Comparison of ENCODE assay signal across 9 mouse cellular contexts in genomic region chr5:120711827-120712226, GRCm38 (mm10). TPM values are rescaled to one million over a fixed set of nuclear protein-coding genes. Genes with fewer than 3 reads are reported as not detected.
DNase-seq lines count a peak whose midpoint lies in the region; ATAC-seq and TF ChIP-seq lines count a peak whose summit lies in the region.
"Had no signal": no experiment of that assay in that cellular context is flagged by ENCODE, and none has a peak within 500 bp of the region (broad histone marks: within the 10 kb centered on the region; RNA-seq: fewer than 3 reads in every experiment).

Gene Dtx1, minus strand, starts transcription at chr5:120711927.

- no peaks in the 10 kb centered on the region for H3K79me2 ChIP-seq in CH12.LX (replicated peaks; ENCODE audit: control insufficient read depth, extremely low read depth, insufficient read depth, poor library complexity, severe bottlenecking)

- DNase-seq in heart, postnatal 4 days: no peak
- no peak for DNase-seq in CH12.LX (ENCODE audit: extremely low read depth)
- no peak for DNase-seq in forebrain, embryonic 14.5 days (ENCODE audit: low spot score)
- DNase-seq in limb, embryonic 11.5 days (ENCODE audit: low spot score): no peak
- DNase-seq in stomach, postnatal 0 days (ENCODE audit: low spot score): no peak
- DNase-seq in ovary, postnatal 36 days (ENCODE audit: low spot score): no peak

- peak within 1 kb of the TSS; percentile 66 for H3K4me2 ChIP-seq in heart, embryonic 11.5 days
- H3K4me2 ChIP-seq in CH12.LX (ENCODE audit: insufficient read depth, low read depth, poor library complexity, severe bottlenecking): peak within 1 kb of the TSS; percentile 50
- H3K4me2 ChIP-seq in forebrain, embryonic 14.5 days (ENCODE audit: low read length): peak within 1 kb of the TSS; percentile 87
- peak within 1 kb of the TSS; percentile 55 for H3K4me2 ChIP-seq in limb, embryonic 11.5 days (ENCODE audit: low read depth, severe bottlenecking)
- peak within 1 kb of the TSS; percentile 67 for H3K4me2 ChIP-seq in stomach, postnatal 0 days (replicated peaks; ENCODE audit: low read depth)

- TF ChIP-seq RAD21 in CH12.LX (IDR thresholded peaks at IDR 0.05; ENCODE audit: low read depth, low read length): no peak

- in situ Hi-C loops in CH12.LX (cut with MboI; ENCODE audit: low pct_ligation_motif_present, low pct_unique_long_range_greater_than_20kb, low sequenced_read_pairs): loop anchor here (5.0 to 25.0 kb wide), 3 partner anchors 35 to 200 kb away; partner anchors contain the start of genes Plbd2 and Slc8b1

- TF ChIP-seq EP300 in CH12.LX (IDR thresholded peaks at IDR 0.05; ENCODE audit: low read length): no peak
- no peak for TF ChIP-seq EP300 in stomach, postnatal 0 days (optimal IDR thresholded peaks at IDR 0.05)

- H3K9ac ChIP-seq in heart, embryonic 11.5 days (ENCODE audit: low read depth, low read length): peak within 1 kb of the TSS; percentile 22; the same call in 1 of the 2 replicates
- H3K9ac ChIP-seq in CH12.LX (ENCODE audit: insufficient read depth, low read depth): 0 out of 2 replicates have a peak within 1 kb of the TSS, but pooled peaks have one; percentile 11
- H3K9ac ChIP-seq in forebrain, embryonic 14.5 days (ENCODE audit: low read length): peak within 1 kb of the TSS; percentile 86
- H3K9ac ChIP-seq in limb, embryonic 11.5 days (ENCODE audit: low read length): peak within 1 kb of the TSS; percentile 49
- peak within 1 kb of the TSS; percentile 55 for H3K9ac ChIP-seq in stomach, postnatal 0 days (ENCODE audit: low read length)
- H3K9ac ChIP-seq: liver, embryonic 14.5 days had no signal

- H3K27me3 ChIP-seq in heart, embryonic 11.5 days (ENCODE audit: control insufficient read depth, insufficient read depth, low read length): peaks cover 85% of the 10 kb centered on the region
- peaks cover 11% of the 10 kb centered on the region for H3K27me3 ChIP-seq in CH12.LX (replicated peaks)
- H3K27me3 ChIP-seq in forebrain, embryonic 14.5 days (replicated peaks; ENCODE audit: control insufficient read depth, insufficient read depth, low read length): no peaks in the 10 kb centered on the region
- peaks cover 58% of the 10 kb centered on the region for H3K27me3 ChIP-seq in limb, embryonic 11.5 days (ENCODE audit: control insufficient read depth, insufficient read depth, low read length)
- H3K27me3 ChIP-seq in stomach, postnatal 0 days (ENCODE audit: control insufficient read depth, insufficient read depth, low read length): 0 out of 2 replicates have a peak, but pooled peaks cover 2% of the 10 kb centered on the region

- no peaks in the 10 kb centered on the region for H3K36me3 ChIP-seq in heart, embryonic 11.5 days (ENCODE audit: control insufficient read depth, insufficient read depth, low read length)
- no peaks in the 10 kb centered on the region for H3K36me3 ChIP-seq in CH12.LX (replicated peaks in 1 of 2; ENCODE audit: control insufficient read depth in 1 of 2, insufficient read depth in 1 of 2, low read length in 1 of 2)
- no peaks in the 10 kb centered on the region for H3K36me3 ChIP-seq in forebrain, embryonic 14.5 days (ENCODE audit: control insufficient read depth, insufficient read depth, low read length)
- H3K36me3 ChIP-seq in limb, embryonic 11.5 days (ENCODE audit: control insufficient read depth, insufficient read depth, low read length): no peaks in the 10 kb centered on the region
- H3K36me3 ChIP-seq in stomach, postnatal 0 days (ENCODE audit: control insufficient read depth, insufficient read depth, low read length): no peaks in the 10 kb centered on the region

- WGBS in heart, embryonic 11.5 days (ENCODE audit: insufficient replicate concordance): 36% methylated on average over 3 of the region's 3 CpGs
- 30% methylated on average over 3 of the region's 3 CpGs for WGBS in forebrain, embryonic 14.5 days
- 37% methylated on average over 3 of the region's 3 CpGs for WGBS in limb, embryonic 11.5 days
- WGBS in stomach, postnatal 0 days: 46% methylated on average over 3 of the region's 3 CpGs

- no peaks in the 10 kb centered on the region for H3K9me3 ChIP-seq in heart, embryonic 11.5 days (replicated peaks; ENCODE audit: control insufficient read depth, low read length)
- no peaks in the 10 kb centered on the region for H3K9me3 ChIP-seq in CH12.LX (replicated peaks; ENCODE audit: low read length)
- no peaks in the 10 kb centered on the region for H3K9me3 ChIP-seq in forebrain, embryonic 14.5 days (replicated peaks; ENCODE audit: control insufficient read depth, low read length)
- H3K9me3 ChIP-seq in limb, embryonic 11.5 days (ENCODE audit: control insufficient read depth, low read length): no peaks in the 10 kb centered on the region
- H3K9me3 ChIP-seq in stomach, postnatal 0 days (ENCODE audit: control insufficient read depth, low read length): no peaks in the 10 kb centered on the region

- no peak for TF ChIP-seq CTCF in CH12.LX (conservative IDR thresholded peaks at IDR 0.05 in 1 of 2, IDR thresholded peaks at IDR 0.05 in 1 of 2; ENCODE audit: low read depth in 2 of 2, low read length in 2 of 2)
- TF ChIP-seq CTCF in stomach, postnatal 0 days (IDR thresholded peaks at IDR 0.05; ENCODE audit: low read depth): no peak

- no peak for TF ChIP-seq POLR2A in CH12.LX (IDR thresholded peaks at IDR 0.05; ENCODE audit: low read depth, low read length)

- H3K4me3 ChIP-seq in heart, embryonic 11.5 days (ENCODE audit: low read depth, low read length): peak within 1 kb of the TSS; percentile 42
- peak within 1 kb of the TSS in 2 of 3 experiments; percentile 42 to 49 for H3K4me3 ChIP-seq in CH12.LX (replicated peaks in 1 of 3; ENCODE audit: low read depth in 2 of 3, low read length in 2 of 3, poor library complexity in 1 of 3)
- peak within 1 kb of the TSS; percentile 71 for H3K4me3 ChIP-seq in forebrain, embryonic 14.5 days (ENCODE audit: low read depth, low read length)
- peak within 1 kb of the TSS; percentile 49 for H3K4me3 ChIP-seq in limb, embryonic 11.5 days (ENCODE audit: low read depth, low read length)
- peak within 1 kb of the TSS; percentile 43 for H3K4me3 ChIP-seq in stomach, postnatal 0 days (ENCODE audit: low read depth, low read length)

- H3K27ac ChIP-seq in heart, embryonic 11.5 days (ENCODE audit: low read depth, low read length): no peak within 1 kb of the TSS
- H3K27ac ChIP-seq in CH12.LX (ENCODE audit: insufficient read depth, low read depth): no peak within 1 kb of the TSS
- H3K27ac ChIP-seq in forebrain, embryonic 14.5 days (ENCODE audit: low read depth, low read length): peak within 1 kb of the TSS; percentile 73
- no peak within 1 kb of the TSS for H3K27ac ChIP-seq in limb, embryonic 11.5 days (replicated peaks; ENCODE audit: low read depth, low read length)
- H3K27ac ChIP-seq in stomach, postnatal 0 days (replicated peaks): no peak within 1 kb of the TSS
- H3K27ac ChIP-seq: liver, embryonic 14.5 days had no signal

- dilution Hi-C loops in CH12.LX (cut with MboI; ENCODE audit: extremely low pct_ligation_motif_present, extremely low pct_unique_long_range_greater_than_20kb, low sequenced_read_pairs): no loop called here

- ATAC-seq in heart, embryonic 11.5 days (replicated peaks; ENCODE audit: insufficient number of reproducible peaks, low FRiP score, low TSS enrichment): no peak
- no peak for ATAC-seq in forebrain, embryonic 14.5 days
- ATAC-seq in limb, embryonic 11.5 days (ENCODE audit: insufficient number of reproducible peaks, low FRiP score, low TSS enrichment, low read depth): no peak
- ATAC-seq in stomach, postnatal 0 days (ENCODE audit: low FRiP score, low TSS enrichment): no peak
- ATAC-seq in megakaryocyte-erythroid progenitor cell, adult 5-6 weeks (replicated peaks; ENCODE audit: low FRiP score, low TSS enrichment, poor library complexity, severe bottlenecking): no peak

- H3K4me1 ChIP-seq in heart, embryonic 11.5 days (ENCODE audit: control insufficient read depth, insufficient read depth, low read length): peaks cover 15% of the 10 kb centered on the region
- peaks cover 12 to 42% of the 10 kb centered on the region in 2 experiments for H3K4me1 ChIP-seq in CH12.LX (ENCODE audit: control insufficient read depth in 1 of 2, insufficient read depth in 2 of 2)
- peaks cover 24% of the 10 kb centered on the region for H3K4me1 ChIP-seq in forebrain, embryonic 14.5 days (ENCODE audit: control insufficient read depth, insufficient read depth, low read length)
- H3K4me1 ChIP-seq in limb, embryonic 11.5 days (ENCODE audit: control insufficient read depth, insufficient read depth, low read length): peaks cover 11% of the 10 kb centered on the region
- H3K4me1 ChIP-seq in stomach, postnatal 0 days (replicated peaks; ENCODE audit: control insufficient read depth, insufficient read depth): no peaks in the 10 kb centered on the region

TF ChIP-seq in CH12.LX, 34 proteins besides CTCF, POLR2A, EP300 and RAD21:
- TF ChIP-seq MAX (IDR thresholded peaks at IDR 0.05; ENCODE audit: low read length) (0 out of 2 replicates have a peak, but pooled peaks have one; percentile 2), CHD2 (IDR thresholded peaks at IDR 0.05; ENCODE audit: low read length) (no peak)

RNA-seq across cellular contexts. Expression of gene Dtx1, which starts in this region (rescaled TPM):
- polyA plus RNA-seq in heart, embryonic 11.5 days (2014; fragmentation: Nextera tagmentation; extraction: Ambion mirVana): 0.45 and 0.53 TPM in 2 replicates
- 1 to 10 TPM in 1 of 2 experiments, under 1 TPM in 1; 0.97 to 1.5 TPM for total RNA-seq in heart, postnatal 4 days (2021)
- total RNA-seq in CH12.LX (2012; rRNA removed) (3.2 and 3.9 TPM in 2 replicates), CH12.LX (2014; rRNA removed) (0.30 and 0.98 TPM in 2 replicates)
- polyA plus RNA-seq in CH12.LX (2012; ENCODE audit: insufficient read length, low read depth): 2.1 and 2.9 TPM in 2 replicates
- 27.5 and 35.5 TPM in 2 replicates for polyA plus RNA-seq in forebrain, embryonic 14.5 days (2014; fragmentation: Nextera tagmentation; extraction: Ambion mirVana)
- polyA plus RNA-seq in limb, embryonic 11.5 days (2014; fragmentation: Nextera tagmentation; extraction: Ambion mirVana): 3.0 and 3.5 TPM in 2 replicates
- polyA plus RNA-seq in stomach, postnatal 0 days (2015; fragmentation: Nextera tagmentation; extraction: Ambion mirVana): 2.0 and 3.1 TPM in 2 replicates
- total RNA-seq in megakaryocyte-erythroid progenitor cell, adult 5-6 weeks (2014; fragmentation: Nextera tagmentation): 8.7 TPM in 1 of 2 replicates, not detected in the other
- total RNA-seq in megakaryocyte-erythroid progenitor cell, adult 5-6 weeks (2017): 0.56 TPM in 1 of 2 replicates, not detected in the other

Comparison
In these comparisons a context has a peak if more than half of its experiments do, and no peak if none do; other contexts are left out.
1. H3K9ac ChIP-seq: peak in every context shown above with its lines; median percentile 86 in forebrain, embryonic 14.5 days; 55 in stomach, postnatal 0 days; 49 in limb, embryonic 11.5 days; 22 in heart, embryonic 11.5 days; 11 in CH12.LX.